Mouse (Mus musculus): Measurements from ENCODE around the gene Cflar.

GRCm38 (mm10) chr1:58713893-58714231, 2.6 kb downstream of the Cflar start:
- TF ChIP-seq ZC3H11A (IDR thresholded peaks at IDR 0.05; ENCODE audit: borderline replicate concordance, low read depth, low read length), result no peak
- no peak for TF ChIP-seq HCFC1 (IDR thresholded peaks at IDR 0.05; ENCODE audit: borderline replicate concordance, insufficient read depth, low read length)

Data from ES-E14 (cell line).